Mouse (Mus musculus) C2C12 (cell line): ENCODE measurements around the gene Auts2.

ENCODE experiments used
- CTCF ChIP-seq: IDR thresholded peaks from one replicate; pipeline ENCODE4 v1.5.1; 2011; ENCODE audit not compliant: control insufficient read depth, insufficient read depth, insufficient read length
- FOSL1 ChIP-seq: IDR thresholded peaks from one replicate; pipeline ENCODE4 v1.8.0; 2011; ENCODE audit warnings: mild to moderate bottlenecking, low read length; ENCODE audit not compliant: poor library complexity, insufficient read depth, severe bottlenecking
- MAX ChIP-seq: IDR thresholded peaks from one replicate; pipeline ENCODE4 v1.6.1; 2011; ENCODE audit warnings: mild to moderate bottlenecking, control low read depth
- USF1 ChIP-seq: IDR thresholded peaks from one replicate; pipeline ENCODE4 v1.6.1; 2011; ENCODE audit warnings: low read depth, mild to moderate bottlenecking, control low read depth, moderate library complexity

- TF ChIP-seq CTCF (no peak), FOSL1 (no peak), USF1 (no peak), MAX (no peak)
Measured at GRCm38 (mm10) chr5:131546414-131546813, 996.7 kb downstream of the Auts2 start.
